Mouse (Mus musculus): ENCODE results near the gene Ralgapa2.

Gene Ralgapa2

GRCm38 (mm10) chr2:146265045-146265444 lies 247.1 kb downstream of the Ralgapa2 start:
- in situ Hi-C loops (cut with MboI; ENCODE audit: low sequenced_read_pairs): no loop called here

GRCm38 (mm10) chr2:146262966-146263365 lies 249.2 kb downstream of the Ralgapa2 start:
- in situ Hi-C loops (cut with MboI; ENCODE audit: low sequenced_read_pairs): no loop called here

DNA sequence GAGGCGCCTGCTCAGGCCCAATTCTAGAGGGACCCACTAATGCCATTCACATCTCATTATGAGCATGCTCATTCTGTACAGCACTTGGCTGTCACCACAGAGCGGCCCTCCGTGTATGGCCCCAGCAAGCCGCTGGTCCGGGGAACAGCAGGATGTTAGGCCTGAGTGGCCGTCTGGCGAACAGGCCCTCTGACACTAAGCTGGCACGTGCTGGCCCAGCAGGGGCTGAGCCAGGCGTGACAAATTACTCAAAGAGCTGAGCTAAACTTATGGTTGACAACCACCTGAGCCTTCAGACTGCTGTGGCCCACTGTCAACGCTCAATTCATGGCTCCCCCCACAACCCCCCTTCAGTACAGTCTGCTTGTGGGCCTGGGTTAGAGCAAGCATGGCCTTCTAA lies 249.9 kb downstream of the Ralgapa2 start:
- in situ Hi-C loops (cut with MboI; ENCODE audit: low sequenced_read_pairs): no loop called here

- in situ Hi-C loops (cut with MboI; ENCODE audit: low sequenced_read_pairs): no loop called here
These were observed 251.0 kb downstream of the Ralgapa2 start for GRCm38 (mm10) chr2:146261146-146261545.

DNA sequence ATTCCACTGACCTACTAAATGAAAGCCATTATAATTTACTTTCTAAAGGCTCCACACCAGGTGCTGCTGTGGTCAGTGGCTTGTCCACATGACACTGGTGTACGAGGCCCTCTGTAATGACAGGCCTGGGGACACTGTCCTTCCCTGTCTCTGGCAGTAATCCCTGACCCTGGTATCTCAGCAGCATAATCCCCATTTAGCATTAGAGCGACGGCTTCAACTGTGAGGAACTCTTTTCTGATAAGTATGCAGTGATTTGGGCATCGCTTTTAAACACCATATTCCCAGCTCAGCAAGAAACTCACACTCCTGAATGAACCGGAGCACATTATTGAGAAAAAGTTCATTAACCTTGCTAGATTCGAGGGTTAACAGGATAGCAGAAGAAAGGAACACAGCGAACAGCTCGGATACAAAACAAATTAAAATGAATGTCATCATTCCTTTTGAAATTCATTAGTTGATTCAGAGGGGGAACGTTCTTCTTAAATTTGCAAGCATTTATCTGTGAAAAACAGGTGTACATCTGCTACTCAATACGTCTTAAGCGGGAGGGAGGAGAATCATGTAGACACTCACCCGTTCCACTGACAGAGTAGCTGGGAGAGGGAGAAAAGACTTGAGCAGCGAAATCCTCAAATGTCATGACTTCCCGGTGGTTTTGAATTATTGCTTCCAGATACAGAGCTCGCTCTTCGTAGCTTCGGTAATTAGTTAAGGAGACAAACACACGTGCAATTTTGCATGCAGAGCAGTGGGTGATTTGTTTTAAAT lies 252.2 kb downstream of the Ralgapa2 start:
- in situ Hi-C loops (cut with MboI; ENCODE audit: low sequenced_read_pairs): no loop called here

DNA sequence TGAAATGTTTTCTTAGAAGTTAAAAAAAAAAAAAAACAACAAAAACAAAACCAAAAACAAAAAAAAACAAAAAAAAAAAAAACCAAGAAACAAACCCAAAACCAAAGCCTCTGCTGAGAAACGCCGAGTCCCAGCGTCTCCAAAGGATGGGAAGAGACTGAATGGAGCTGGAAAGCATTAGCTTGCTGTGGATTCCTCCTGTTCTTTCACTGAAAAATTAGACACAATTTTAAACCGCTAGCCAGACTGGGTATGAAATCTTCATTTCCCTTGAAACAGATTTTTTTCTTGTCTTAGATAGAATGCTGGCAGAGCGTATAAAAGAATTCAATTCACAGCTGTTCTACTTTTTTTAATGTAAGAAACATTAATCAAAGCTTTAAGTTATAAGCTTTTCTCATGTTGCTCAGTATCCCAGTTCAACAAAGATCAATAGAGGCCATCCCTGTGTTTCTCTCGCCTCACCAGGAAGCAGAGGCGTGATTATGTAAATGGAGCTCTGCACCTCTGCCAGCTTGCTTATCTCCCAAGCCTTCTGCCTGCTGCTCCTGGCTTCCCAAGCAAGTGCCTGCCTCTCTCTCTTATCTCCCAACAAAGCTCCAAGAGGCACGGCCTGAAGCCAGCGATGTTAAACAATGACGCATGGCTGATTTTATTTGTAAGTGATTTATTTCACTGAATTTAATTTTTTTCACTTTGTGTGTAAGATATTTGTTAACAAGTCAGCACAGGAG lies 253.2 kb downstream of the Ralgapa2 start:
- in situ Hi-C loops (cut with MboI; ENCODE audit: low sequenced_read_pairs): no loop called here

GRCm38 (mm10) chr2:146257609-146258008 lies 254.5 kb downstream of the Ralgapa2 start:
- in situ Hi-C loops (cut with MboI; ENCODE audit: low sequenced_read_pairs): no loop called here

GRCm38 (mm10) chr2:146257037-146257436 lies 255.1 kb downstream of the Ralgapa2 start:
- in situ Hi-C loops (cut with MboI; ENCODE audit: low sequenced_read_pairs): no loop called here

DNA sequence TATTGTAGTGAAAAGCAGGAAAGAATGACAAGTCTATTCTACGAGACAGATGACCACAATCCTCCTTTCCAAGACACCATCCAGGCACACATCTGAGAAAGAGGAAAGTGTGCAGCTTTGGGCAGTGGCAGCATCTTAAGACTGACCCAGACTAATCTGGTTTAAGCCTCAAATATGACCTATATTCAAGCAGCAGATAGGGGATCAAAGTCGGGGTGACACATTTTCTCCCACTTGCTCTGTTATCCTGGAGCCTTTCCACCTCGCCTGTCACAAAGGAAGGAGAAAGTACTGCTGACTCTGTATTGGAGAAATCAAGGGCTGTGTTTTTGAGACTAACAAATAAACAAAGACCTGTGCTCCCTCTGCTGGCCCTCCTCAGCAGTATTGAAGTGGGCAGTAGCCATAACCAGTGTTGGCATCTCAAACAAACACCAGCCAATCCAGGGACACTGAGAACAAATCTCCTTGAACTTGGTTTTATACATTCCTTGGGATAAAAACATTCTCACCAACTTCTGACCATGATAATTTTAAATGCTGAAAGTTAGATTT lies 255.7 kb downstream of the Ralgapa2 start:
- in situ Hi-C loops (cut with MboI; ENCODE audit: low sequenced_read_pairs): no loop called here

DNA sequence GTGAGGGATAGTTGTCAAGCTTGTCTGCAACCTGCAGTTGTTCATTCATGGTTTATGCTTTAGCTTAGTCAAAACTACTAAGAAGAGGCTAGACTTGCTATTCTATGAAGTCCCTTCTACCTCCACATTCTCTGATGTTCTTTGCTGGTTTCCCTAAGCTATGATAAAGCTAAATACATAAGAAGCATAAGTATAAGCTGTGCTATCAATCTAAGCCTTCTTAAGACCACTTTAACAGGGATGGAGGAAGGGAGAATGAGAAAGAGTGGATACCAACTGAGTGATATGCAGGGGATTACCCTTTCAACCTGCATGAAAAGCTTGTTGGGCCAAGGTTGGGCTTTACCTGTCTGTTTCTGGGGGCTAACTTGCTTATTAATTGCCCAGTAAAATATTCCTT lies 256.5 kb downstream of the Ralgapa2 start:
- in situ Hi-C loops (cut with MboI; ENCODE audit: low sequenced_read_pairs): no loop called here

DNA sequence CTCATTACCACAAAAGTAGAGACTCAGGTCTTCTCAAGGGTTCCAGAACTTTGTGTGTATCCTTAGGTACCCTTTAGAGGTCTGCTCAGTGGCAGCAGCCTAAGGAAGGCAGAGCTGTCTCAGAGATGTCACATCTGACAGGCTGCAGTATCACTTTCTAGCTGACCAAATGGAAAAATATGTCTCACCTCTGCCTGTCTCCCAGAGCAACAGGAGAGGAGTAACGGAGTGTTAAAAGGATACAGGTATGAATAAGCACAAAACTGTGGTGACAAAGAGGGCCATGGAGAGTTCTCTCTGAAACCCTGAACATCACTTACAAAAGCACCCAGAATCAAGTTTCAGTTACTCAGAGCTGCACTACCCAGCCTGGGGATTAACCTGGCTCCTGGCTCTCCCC lies 257.8 kb downstream of the Ralgapa2 start:
- in situ Hi-C loops (cut with MboI; ENCODE audit: low sequenced_read_pairs): no loop called here

DNA sequence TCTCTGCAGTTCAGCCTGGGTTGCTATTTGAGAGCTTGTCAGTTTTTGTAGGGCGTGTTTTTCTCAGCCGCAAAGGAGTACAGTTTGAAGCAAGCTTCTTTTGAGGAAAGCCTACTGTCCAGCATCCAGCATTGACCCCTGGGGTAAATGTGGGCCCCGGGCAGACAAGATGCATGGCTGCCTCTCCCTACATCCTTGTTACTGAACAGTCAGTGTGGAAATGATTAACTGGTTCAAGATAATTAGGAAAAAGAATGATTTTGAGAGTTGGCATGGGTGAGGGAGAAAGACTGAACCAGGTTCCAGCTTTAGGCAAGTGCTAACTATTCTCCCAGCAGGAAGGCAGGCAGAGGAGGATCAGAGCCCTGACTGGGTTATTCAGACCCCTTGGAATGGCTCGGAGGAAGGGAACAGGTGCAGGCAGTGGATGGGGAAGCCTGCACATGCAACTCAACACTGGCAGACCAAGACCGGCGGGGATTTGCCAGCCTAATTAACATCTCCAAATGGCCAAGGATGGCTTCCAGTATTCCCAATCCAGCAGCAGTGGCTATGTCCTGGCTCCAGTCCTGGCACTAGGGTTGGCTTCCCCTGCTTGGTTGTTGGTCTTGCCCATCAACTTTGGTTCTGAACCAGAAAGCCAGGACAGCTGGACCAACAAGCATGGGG lies 261.8 kb downstream of the Ralgapa2 start:
- in situ Hi-C loops (cut with MboI; ENCODE audit: low sequenced_read_pairs): no loop called here

GRCm38 (mm10) chr2:146249033-146249432 lies 263.1 kb downstream of the Ralgapa2 start:
- in situ Hi-C loops (cut with MboI; ENCODE audit: low sequenced_read_pairs): no loop called here

- in situ Hi-C loops (cut with MboI; ENCODE audit: low sequenced_read_pairs): no loop called here
These were observed 264.6 kb downstream of the Ralgapa2 start for GRCm38 (mm10) chr2:146247576-146247975.

- in situ Hi-C loops (cut with MboI; ENCODE audit: low sequenced_read_pairs): no loop called here
These were observed 265.6 kb downstream of the Ralgapa2 start for GRCm38 (mm10) chr2:146246409-146247075.

DNA sequence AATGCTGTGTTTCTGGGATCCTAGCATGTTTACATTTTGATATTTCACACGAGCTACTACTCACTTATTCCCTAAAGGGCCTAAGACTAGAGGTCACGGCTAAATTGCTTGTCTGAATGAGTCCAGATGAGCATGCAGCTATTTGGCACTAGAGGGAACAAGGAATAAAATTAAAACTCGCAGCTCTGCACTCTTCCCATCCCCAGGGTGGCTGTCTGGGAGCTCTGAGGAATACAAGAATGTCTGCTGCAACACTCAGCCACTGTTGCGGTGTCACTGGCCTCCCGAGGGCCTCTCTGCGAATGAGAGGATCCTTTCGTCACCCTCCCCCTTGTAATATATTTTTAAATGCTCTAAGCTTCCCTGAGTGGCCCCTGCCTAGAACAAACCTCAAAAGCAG lies 266.7 kb downstream of the Ralgapa2 start:
- in situ Hi-C loops (cut with MboI; ENCODE audit: low sequenced_read_pairs): no loop called here

DNA sequence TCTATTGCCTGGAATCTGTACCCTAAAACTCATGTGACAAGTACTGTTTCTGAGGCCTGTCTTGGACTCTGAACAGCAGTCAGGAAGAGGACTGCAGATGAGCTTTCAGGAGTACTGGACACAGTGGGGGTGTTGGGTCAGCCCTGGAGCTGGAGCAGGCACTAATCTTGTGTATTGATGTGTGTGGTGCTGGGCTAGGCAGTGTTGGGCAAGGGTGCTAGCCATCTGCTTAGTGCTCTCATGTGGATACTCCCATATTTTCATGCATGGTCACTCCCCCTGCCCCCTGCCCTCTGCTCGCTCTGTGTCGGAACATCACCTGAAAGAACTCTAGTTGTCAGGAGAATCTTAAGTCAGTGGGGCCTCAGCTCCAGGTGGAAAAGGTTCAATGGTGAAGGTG lies 268.1 kb downstream of the Ralgapa2 start:
- in situ Hi-C loops (cut with MboI; ENCODE audit: low sequenced_read_pairs): no loop called here

DNA sequence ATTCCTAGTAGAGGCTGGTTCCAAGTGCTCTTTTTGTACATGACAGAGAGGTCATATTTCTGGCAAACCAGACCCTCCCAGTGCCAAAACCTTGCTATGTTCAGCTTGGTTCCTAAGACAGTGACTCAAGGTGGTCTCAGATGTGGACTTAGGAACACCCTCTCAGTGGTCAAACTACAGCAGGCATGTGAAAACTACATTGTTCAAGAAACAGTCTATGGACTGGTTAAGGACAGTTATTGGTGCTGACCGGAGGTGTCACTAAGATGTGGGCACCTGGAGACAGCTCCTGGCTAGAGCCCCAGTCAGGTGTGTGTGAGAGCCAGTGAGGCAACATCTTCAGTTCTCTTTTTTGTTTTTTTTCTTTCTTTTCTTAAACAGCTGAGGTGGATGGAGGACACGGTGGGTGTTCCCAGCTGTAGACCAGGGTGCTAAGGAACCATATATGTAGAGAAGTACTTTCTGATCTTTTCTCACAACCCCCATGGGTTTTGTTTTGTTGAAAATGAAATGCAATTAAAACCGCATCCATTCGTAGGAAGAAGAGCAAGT lies 272.9 kb downstream of the Ralgapa2 start:
- in situ Hi-C loops (cut with MboI; ENCODE audit: low sequenced_read_pairs): no loop called here

- in situ Hi-C loops (cut with MboI; ENCODE audit: low sequenced_read_pairs): no loop called here
These were observed 280.7 kb downstream of the Ralgapa2 start for GRCm38 (mm10) chr2:146231485-146231884.

- in situ Hi-C loops (cut with MboI; ENCODE audit: low sequenced_read_pairs): no loop called here
These were observed 283.7 kb downstream of the Ralgapa2 start for GRCm38 (mm10) chr2:146228435-146228834.

DNA sequence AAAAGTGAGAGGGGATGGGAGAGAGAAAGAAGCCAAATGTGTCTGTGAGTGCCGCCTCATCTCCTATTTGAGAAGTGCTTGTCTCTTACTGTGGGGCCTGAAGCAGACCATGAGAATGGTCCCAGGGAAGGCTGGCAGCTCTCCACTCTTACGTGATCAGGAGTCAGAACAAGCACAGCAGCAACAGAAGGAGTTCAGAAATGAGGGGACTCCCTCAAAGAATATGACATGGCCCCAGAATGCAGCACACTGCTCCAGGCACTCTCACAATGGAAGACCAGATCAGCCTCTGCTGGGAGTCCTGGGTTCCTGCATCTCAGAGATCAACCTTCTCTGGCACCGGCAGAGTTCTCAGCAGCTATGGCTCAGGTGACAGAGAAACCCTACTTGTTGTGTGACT lies 284.5 kb downstream of the Ralgapa2 start:
- in situ Hi-C loops (cut with MboI; ENCODE audit: low sequenced_read_pairs): no loop called here

Measured in CH12F3 (cell line).